Mouse (Mus musculus) olfactory bulb, adult 2 months (tissue): ENCODE data around the gene Slc13a2.

Experiments used
- CTCF ChIP-seq: fragments of 200-500 bp; IDR thresholded peaks from 2 replicates; pipeline ENCODE4 v1.5.1; 2012; ENCODE audit warnings: low read depth, mild to moderate bottlenecking, low read length, moderate library complexity; ENCODE audit not compliant: insufficient read depth
- POLR2A ChIP-seq: fragments of 200-500 bp; IDR thresholded peaks from 2 replicates; pipeline ENCODE4 v1.6.1; 2012; ENCODE audit warnings: mild to moderate bottlenecking, low read depth, low read length, moderate library complexity; ENCODE audit not compliant: insufficient read depth

DNA sequence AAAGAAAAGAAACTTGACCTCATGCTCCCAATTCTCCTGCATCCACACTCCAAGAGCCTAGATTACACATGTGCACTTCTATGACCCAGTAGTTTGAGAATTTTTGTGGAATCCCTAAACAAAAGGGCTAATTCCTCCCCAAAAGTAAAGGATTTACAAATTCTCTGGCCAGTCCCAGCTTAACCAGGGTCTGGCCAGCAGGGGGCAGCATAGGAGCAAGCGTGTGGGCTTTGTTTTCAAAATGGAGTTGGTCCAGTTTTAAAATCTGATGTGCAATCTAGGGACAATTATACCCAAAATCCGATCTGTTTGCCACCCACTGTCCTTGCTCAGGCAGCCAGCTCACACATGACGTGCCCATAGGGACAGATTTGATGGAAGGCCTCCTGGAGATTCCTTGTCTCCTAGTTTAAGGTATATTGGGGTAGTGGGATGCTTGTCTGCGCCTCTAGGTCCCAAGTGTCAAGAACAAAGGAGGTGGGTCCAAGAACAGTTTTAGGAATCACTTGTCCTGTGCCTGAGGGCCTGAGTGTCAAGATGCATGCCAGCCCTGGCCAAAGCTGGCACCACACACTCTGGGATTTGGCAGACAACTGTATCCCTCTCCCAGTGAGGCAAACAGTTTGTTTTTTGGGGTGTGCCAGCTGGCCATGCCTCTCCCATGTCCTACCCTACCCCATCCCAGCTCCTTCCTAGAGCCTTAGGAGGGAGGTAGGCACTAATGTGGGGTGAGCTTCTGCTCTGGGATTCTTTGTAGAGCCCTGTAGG lies 66.4 kb downstream of the Slc13a2 start:
- TF ChIP-seq POLR2A (no peak), CTCF (peak; percentile 55; the same call in 1 of the 2 replicates)
